Mouse (Mus musculus): ENCODE results near the gene Cadps2. TPM values are rescaled to one million over a fixed set of nuclear protein-coding genes. Genes with fewer than 3 reads are reported as not detected.

The Cadps2 gene
- polyA plus RNA-seq, 1 experiment from 2014 or later, result 6.1 TPM

DNA sequence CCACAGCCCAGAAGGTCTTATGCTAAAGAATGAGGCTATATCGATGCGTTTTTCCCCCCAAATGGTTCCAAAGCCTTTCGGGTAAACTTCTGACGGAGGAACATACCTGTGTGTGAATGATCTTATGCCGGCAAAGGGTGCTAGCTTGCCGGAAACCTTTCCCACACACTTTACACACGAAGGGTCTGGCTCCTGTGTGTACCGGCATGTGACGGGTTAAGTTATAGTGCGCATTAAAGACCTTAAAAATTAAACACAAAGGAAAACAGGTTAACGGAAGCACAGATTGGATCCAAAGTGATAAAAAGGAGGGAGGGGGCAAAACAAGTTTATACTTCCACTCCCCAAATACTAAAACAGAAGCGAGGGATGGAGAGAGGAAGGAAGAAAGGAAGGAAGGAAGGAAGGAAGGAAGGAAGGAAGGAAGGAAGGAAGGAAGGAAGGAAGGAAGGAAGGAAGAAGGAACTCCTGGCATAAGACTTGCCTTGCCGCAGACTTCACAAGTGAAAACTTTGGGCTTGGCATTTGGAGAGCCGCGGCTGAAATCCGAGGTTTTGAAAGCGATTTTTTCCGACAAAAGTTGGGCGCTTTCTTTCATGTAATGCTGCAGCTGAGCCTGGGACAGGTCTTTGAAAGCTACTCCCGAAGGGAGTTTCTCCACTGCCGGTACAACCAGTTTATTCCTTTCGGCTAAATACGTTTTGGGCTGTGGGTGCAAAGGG is 592.3 kb downstream of the Cadps2 start:
- Histone ChIP-seq H3K4me2 (ENCODE audit: low read length) (no peak overlapping the region; the same call in 1 of the 2 replicates), H3K4me3 (ENCODE audit: low read depth, low read length) (peak overlapping the region; percentile 4; the same call in 1 of the 2 replicates), H3K36me3 (ENCODE audit: control insufficient read depth, insufficient read depth, low read length) (no peaks in the 10 kb centered on the region), H3K9me3 (replicated peaks; ENCODE audit: control insufficient read depth, low read length, poor library complexity, severe bottlenecking) (no peaks in the 10 kb centered on the region), H3K9ac (ENCODE audit: low read depth, low read length) (no peak overlapping the region), H3K4me1 (ENCODE audit: control insufficient read depth, insufficient read depth, low read length) (peaks cover 9% of the 10 kb centered on the region), H3K27ac (ENCODE audit: low read length) (no peak overlapping the region), H3K27me3 (ENCODE audit: control insufficient read depth, insufficient read depth, low read depth, low read length) (peaks cover 52% of the 10 kb centered on the region)
- WGBS, result 2% methylated on average over 23 of the region's 23 CpGs
- no peak for ATAC-seq

DNA sequence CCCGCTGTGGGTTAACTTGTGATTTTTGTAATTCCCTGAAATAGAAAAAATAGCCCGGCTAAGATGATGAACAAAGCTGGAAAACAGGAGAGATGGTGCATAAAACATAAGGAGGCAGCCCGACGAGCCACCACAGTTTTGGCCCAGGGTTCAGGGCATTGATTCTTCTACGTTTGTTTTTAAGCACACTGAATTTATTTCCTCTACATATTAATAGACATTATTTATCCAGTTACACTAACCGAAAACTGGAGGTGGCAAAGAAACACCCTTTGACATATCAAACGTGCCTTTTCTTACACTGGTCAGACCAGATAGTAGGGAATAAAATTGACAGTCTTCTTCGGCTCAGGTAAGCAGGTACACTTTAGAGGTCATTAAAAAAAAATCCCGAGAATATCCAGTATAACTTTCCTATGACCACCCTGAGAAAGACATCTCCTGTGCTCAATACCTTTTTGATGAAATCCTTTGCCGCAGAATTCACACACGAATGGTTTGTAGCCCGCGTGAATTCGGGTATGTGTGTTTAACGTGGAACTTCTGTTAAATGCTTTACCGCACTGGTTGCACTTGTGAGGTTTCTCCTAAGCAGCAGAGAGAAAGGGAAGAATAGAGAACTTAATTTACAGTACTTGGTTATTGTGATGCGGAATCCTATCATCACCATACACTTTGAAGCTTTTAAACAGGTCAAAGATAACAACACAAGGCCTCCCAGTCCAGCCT is 593.0 kb downstream of the Cadps2 start:
- no peak overlapping the region for H3K9ac ChIP-seq (ENCODE audit: low read depth, low read length)
- no peak overlapping the region for H3K4me2 ChIP-seq (ENCODE audit: low read length)
- WGBS, result 3% methylated on average over 17 of the region's 17 CpGs
- peaks cover 57% of the 10 kb centered on the region for H3K27me3 ChIP-seq (ENCODE audit: control insufficient read depth, insufficient read depth, low read depth, low read length)
- H3K9me3 ChIP-seq (replicated peaks; ENCODE audit: control insufficient read depth, low read length, poor library complexity, severe bottlenecking), result no peaks in the 10 kb centered on the region
- no peaks in the 10 kb centered on the region for H3K36me3 ChIP-seq (ENCODE audit: control insufficient read depth, insufficient read depth, low read length)
- H3K4me3 ChIP-seq (ENCODE audit: low read depth, low read length), result no peak overlapping the region
- peaks cover 9% of the 10 kb centered on the region for H3K4me1 ChIP-seq (ENCODE audit: control insufficient read depth, insufficient read depth, low read length)
- no peak overlapping the region for H3K27ac ChIP-seq (ENCODE audit: low read length)
- ATAC-seq, result no peak

DNA sequence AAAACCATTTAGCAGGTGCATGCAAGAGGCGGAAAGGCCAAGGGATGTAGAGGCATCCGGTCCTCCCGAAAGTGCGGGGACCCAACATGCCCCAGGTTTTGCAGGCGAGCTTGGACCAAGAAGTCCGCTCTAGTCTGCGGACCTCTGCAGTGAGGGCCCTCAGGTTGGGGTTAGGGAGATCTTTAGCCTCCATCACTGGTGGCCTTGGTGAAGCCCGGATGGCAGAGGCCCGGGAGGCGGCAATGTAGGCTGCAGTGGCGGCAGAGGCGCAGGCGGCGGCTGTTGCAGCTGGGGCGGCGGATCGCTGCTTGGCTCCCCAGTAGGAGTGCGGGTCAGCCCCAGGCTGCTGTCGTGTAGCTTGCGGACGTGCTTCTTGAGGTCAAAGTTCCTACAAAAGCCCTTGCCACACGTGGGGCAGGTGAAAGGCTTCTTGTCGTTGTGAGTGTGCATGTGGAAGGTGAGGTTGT is 593.6 kb downstream of the Cadps2 start:
- no peak overlapping the region for H3K9ac ChIP-seq (ENCODE audit: low read depth, low read length)
- no peaks in the 10 kb centered on the region for H3K36me3 ChIP-seq (ENCODE audit: control insufficient read depth, insufficient read depth, low read length)
- H3K4me2 ChIP-seq (ENCODE audit: low read length), result no peak overlapping the region
- 1% methylated on average over 23 of the region's 23 CpGs for WGBS
- peaks cover 9% of the 10 kb centered on the region for H3K4me1 ChIP-seq (ENCODE audit: control insufficient read depth, insufficient read depth, low read length)
- peaks cover 61% of the 10 kb centered on the region for H3K27me3 ChIP-seq (ENCODE audit: control insufficient read depth, insufficient read depth, low read depth, low read length)
- no peak for ATAC-seq
- H3K27ac ChIP-seq (ENCODE audit: low read length), result no peak overlapping the region
- no peak overlapping the region for H3K4me3 ChIP-seq (ENCODE audit: low read depth, low read length)
- no peaks in the 10 kb centered on the region for H3K9me3 ChIP-seq (replicated peaks; ENCODE audit: control insufficient read depth, low read length, poor library complexity, severe bottlenecking)

DNA sequence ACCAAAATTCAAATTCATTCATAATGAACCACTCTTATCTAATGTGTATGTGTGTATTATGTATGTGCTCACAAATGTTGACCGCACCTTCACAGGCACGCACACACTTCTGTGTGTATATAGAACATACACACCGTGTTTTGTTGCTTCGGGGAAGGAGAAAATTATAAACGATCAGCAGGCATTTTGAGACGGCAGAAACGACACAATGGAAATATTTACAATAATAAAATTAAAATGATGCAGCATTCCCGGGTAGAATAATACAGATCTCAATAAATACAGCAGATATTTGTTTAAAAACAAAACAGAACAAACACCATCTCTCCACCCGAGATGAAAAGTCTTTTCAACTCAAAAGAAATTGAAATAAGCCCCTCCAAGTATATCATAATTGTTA is 594.1 kb downstream of the Cadps2 start:
- WGBS, result 18% methylated on average over 9 of the region's 9 CpGs
- Histone ChIP-seq H3K9ac (ENCODE audit: low read depth, low read length) (no peak overlapping the region), H3K4me2 (ENCODE audit: low read length) (no peak overlapping the region), H3K4me1 (ENCODE audit: control insufficient read depth, insufficient read depth, low read length) (peaks cover 9% of the 10 kb centered on the region), H3K27ac (ENCODE audit: low read length) (no peak overlapping the region), H3K9me3 (replicated peaks; ENCODE audit: control insufficient read depth, low read length, poor library complexity, severe bottlenecking) (no peaks in the 10 kb centered on the region), H3K36me3 (ENCODE audit: control insufficient read depth, insufficient read depth, low read length) (no peaks in the 10 kb centered on the region), H3K27me3 (ENCODE audit: control insufficient read depth, insufficient read depth, low read depth, low read length) (peaks cover 57% of the 10 kb centered on the region), H3K4me3 (ENCODE audit: low read depth, low read length) (no peak overlapping the region)
- no peak for ATAC-seq

DNA sequence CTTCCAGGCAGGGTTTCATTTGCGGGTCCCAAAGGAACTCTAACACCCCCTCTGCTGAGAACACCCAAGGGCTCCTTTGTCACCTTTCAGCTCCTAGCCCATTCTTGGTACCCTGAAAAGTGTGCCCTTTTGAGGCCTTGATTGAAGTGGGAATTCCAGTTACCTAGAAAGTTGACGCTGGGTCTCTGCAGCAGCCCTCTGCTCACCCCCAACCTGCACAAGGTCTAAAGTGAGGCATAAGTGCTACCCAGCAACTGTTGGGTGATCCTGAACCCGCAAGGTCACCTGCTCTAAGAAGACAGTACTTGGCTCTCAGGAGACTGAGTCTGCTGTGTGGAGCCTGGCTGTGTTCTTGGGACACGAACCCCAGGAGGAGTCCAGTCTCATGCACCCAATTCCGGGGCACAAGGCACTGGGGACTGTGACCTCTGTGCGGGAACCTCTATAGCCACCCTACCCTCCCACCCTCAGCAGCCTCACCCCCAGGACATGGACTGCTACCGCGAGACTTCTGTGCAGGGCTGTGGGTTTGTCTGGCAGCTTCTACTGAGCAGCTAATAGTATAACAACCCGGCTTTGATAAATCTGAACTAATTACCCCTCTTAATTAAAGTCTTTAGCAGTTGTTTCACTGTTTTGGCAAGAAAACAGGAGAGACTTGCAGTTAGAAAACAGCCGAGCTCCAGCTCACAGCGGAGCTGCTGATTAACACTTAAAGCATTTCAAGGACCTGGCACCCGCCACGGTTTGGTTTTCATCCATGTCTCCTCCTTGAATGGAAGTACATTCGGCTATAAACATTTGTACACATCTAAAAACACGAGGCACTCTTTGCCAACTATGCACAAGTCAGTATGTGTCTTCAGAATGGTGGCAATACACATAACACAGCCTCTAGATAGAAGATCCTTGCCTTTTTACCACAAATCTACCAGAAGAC is 595.1 kb downstream of the Cadps2 start:
- ATAC-seq, result peak; percentile 44; the same call in 1 of the 2 replicates
- WGBS, result 7% methylated on average over 15 of the region's 15 CpGs

More for the DNA sequence above, 595.1 kb downstream of the Cadps2 start:
- Histone ChIP-seq H3K4me2 (ENCODE audit: low read length) (no peak overlapping the region), H3K4me1 (ENCODE audit: control insufficient read depth, insufficient read depth, low read length) (peaks cover 4% of the 10 kb centered on the region; the same call in 1 of the 2 replicates), H3K9me3 (replicated peaks; ENCODE audit: control insufficient read depth, low read length, poor library complexity, severe bottlenecking) (no peaks in the 10 kb centered on the region), H3K4me3 (ENCODE audit: low read depth, low read length) (no peak overlapping the region), H3K9ac (ENCODE audit: low read depth, low read length) (no peak overlapping the region), H3K27me3 (ENCODE audit: control insufficient read depth, insufficient read depth, low read depth, low read length) (peaks cover 50% of the 10 kb centered on the region), H3K36me3 (ENCODE audit: control insufficient read depth, insufficient read depth, low read length) (no peaks in the 10 kb centered on the region), H3K27ac (ENCODE audit: low read length) (no peak overlapping the region)

Other genes starting within 250 kb of the Cadps2 start
- gene Rnf133, start 189.1 kb downstream of the Cadps2 start, polyA plus RNA-seq (2015; fragmentation: Nextera tagmentation; extraction: Ambion mirVana), result not detected in 2 replicates
- gene Rnf148, start 184.3 kb downstream of the Cadps2 start, polyA plus RNA-seq (2015; fragmentation: Nextera tagmentation; extraction: Ambion mirVana), result not detected in 2 replicates
- gene Tas2r118, start 130.6 kb upstream of the Cadps2 start, polyA plus RNA-seq (2015; fragmentation: Nextera tagmentation; extraction: Ambion mirVana), result not detected in 2 replicates

Data from midbrain, embryonic 16.5 days (tissue).